Mouse (Mus musculus): ENCODE results near the gene 2700097O09Rik. TPM values are rescaled to one million over a fixed set of nuclear protein-coding genes. Genes with fewer than 3 reads are reported as not detected.
A peak's percentile ranks its signal among the peaks of the same experiment; 100 is the strongest.

The 2700097O09Rik gene
- polyA plus RNA-seq, 1 experiment, result 0.09 TPM

DNA sequence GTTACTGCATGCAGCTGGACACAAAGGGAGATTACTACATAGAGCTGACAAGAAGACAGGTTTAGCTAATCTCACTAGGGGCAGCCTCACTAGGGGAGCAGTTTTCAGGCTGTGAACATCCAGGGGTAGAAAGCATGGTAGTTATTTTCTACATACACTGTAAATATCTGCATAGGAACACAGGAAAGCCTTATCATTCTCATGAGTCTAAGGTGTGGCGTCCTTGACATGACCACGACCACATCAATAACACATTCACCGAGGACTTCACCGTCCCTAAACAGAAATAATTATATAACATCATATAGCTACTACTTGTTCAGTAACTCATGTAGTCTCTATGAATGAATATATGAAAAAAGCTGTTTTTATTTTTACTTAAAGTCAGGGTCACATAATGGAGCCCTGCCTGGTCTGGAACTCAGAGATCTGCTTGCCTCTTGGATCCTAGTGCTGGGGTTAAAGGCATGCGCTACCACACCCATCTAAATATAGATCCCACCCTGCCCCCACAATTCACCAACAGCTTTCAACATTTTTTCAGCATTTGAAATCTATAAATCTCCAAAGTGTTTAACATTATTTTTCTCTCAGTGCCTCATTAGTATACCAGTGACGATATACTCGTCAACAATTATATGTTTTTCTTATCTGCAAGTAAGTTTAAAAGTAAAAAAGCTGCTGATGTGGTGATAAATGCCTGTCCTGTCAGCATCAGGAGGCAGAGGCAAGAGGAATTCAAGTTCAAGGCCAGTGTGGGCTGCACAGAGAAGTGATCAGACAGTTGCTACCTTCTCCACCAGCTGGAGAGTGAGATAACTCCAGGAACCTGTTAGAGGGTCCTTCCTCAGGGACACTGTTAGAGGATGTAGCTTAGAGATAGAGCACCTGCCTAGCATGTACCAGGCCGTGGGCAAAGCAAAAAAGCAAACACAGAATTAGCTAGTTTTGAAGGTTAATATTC, 28.4 kb downstream of the 2700097O09Rik start:
- peaks cover 76% of the 10 kb centered on the region for H3K4me1 ChIP-seq (ENCODE audit: control insufficient read depth)
- H3K27me3 ChIP-seq (ENCODE audit: control insufficient read depth), result no peaks in the 10 kb centered on the region
- H3K9me3 ChIP-seq (ENCODE audit: control insufficient read depth, low read length), result peaks cover 3% of the 10 kb centered on the region
- H3K36me3 ChIP-seq (ENCODE audit: control insufficient read depth), result peaks cover 55% of the 10 kb centered on the region
- H3K4me3 ChIP-seq (replicated peaks), result peak overlapping the region; percentile 48
- TF ChIP-seq GATA1 (IDR thresholded peaks at IDR 0.05; ENCODE audit: low read length) (peak; percentile 79), TAL1 (IDR thresholded peaks at IDR 0.05; ENCODE audit: low read length) (peak; percentile 89)

DNA sequence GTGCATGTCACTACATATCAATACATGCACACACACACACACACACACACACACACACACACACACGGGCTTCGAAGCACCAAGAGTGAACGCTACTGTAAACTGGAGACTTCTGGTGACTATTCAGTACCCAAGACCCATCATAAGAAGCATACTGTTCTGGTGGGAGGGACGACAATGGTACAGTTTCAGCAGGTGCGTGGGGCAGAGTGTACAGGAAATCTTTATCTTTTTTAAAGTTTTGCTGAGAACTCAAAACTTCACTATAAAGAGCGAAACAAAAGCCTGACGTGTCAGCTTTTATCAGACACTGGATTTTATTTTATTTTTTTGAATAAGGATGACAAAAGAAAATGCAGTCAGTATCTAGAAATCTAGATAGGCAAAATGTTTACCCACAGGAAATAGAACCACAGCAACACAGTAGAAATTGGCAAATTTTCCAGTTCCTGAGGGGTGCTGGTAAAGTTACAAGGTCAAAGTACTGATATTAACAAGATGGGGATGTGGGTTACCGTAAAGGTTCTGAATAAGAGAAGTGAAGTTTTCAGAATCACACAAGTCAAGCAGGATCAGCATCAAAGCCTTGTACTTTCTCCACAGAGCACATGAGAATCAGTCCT, 30.1 kb downstream of the 2700097O09Rik start:
- no peak for TF ChIP-seq GATA1 (IDR thresholded peaks at IDR 0.05; ENCODE audit: low read length)
- no peak for TF ChIP-seq TAL1 (IDR thresholded peaks at IDR 0.05; ENCODE audit: low read length)
- H3K4me1 ChIP-seq (ENCODE audit: control insufficient read depth), result peaks cover 63% of the 10 kb centered on the region
- peaks cover 58% of the 10 kb centered on the region for H3K36me3 ChIP-seq (ENCODE audit: control insufficient read depth)

DNA sequence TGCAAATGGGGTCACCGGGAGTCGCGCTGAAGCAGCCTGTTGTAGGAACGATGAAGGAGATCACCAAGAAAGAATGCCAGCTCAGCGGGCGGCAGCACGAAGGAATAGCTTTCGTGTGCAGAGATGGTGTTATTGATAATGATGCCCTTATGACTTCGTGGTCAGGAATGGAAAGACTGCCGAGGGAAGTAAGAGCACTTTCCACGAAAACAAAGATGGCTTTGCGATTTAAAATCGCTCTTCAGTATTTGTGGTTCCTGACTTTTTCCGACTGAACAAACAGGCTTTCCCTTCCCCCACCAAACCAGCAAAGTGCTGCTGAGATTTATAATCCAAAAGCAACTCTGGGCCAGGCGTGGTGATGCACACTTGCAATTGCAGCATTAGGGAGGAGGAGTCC, 38.9 kb downstream of the 2700097O09Rik start:
- H3K27me3 ChIP-seq (ENCODE audit: control insufficient read depth), result no peaks in the 10 kb centered on the region
- peaks cover 1% of the 10 kb centered on the region for H3K9me3 ChIP-seq (ENCODE audit: control insufficient read depth, low read length)
- peaks cover 25% of the 10 kb centered on the region for H3K36me3 ChIP-seq (ENCODE audit: control insufficient read depth)
- TF ChIP-seq GATA1 (IDR thresholded peaks at IDR 0.05; ENCODE audit: low read length), result no peak
- no peak for TF ChIP-seq TAL1 (IDR thresholded peaks at IDR 0.05; ENCODE audit: low read length)
- H3K4me3 ChIP-seq (replicated peaks), result no peak overlapping the region
- H3K4me1 ChIP-seq (ENCODE audit: control insufficient read depth), result peaks cover 3% of the 10 kb centered on the region

More for the DNA sequence above, 30.1 kb downstream of the 2700097O09Rik start:
- Histone ChIP-seq H3K4me3 (replicated peaks) (no peak overlapping the region), H3K27me3 (ENCODE audit: control insufficient read depth) (no peaks in the 10 kb centered on the region), H3K9me3 (ENCODE audit: control insufficient read depth, low read length) (peaks cover 8% of the 10 kb centered on the region)

GRCm38 (mm10) chr12:55027088-55027487, 52.8 kb downstream of the 2700097O09Rik start:
- Histone ChIP-seq H3K4me3 (replicated peaks) (no peak overlapping the region), H3K36me3 (ENCODE audit: control insufficient read depth) (no peaks in the 10 kb centered on the region), H3K9me3 (ENCODE audit: control insufficient read depth, low read length) (no peaks in the 10 kb centered on the region), H3K27me3 (ENCODE audit: control insufficient read depth) (no peaks in the 10 kb centered on the region; the same call in 1 of the 2 replicates), H3K4me1 (ENCODE audit: control insufficient read depth) (peaks cover 12% of the 10 kb centered on the region)
- TF ChIP-seq TAL1 (IDR thresholded peaks at IDR 0.05; ENCODE audit: low read length) (no peak), GATA1 (IDR thresholded peaks at IDR 0.05; ENCODE audit: low read length) (no peak)

DNA sequence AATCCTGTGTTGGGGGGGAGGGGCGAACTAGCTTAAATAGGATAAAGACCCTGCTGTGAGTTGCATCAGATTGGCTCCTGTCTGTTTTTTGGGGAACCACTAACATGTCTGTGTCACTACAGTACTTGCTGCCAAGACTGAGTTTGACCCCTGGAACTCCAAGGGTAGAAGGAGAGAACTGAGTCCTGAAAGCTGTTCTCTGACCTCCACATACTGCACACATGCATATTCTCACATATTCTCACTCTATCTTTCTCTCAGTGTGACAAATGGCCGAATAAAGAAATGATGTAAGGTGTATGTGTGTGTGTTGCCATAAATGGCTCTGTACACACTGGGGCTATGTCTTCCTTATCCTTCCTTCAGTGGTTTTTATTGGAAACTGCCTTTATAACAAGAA, 56.6 kb downstream of the 2700097O09Rik start:
- Histone ChIP-seq H3K4me1 (ENCODE audit: control insufficient read depth) (no peaks in the 10 kb centered on the region), H3K27me3 (ENCODE audit: control insufficient read depth) (no peaks in the 10 kb centered on the region), H3K36me3 (ENCODE audit: control insufficient read depth) (no peaks in the 10 kb centered on the region), H3K9me3 (ENCODE audit: control insufficient read depth, low read length) (no peaks in the 10 kb centered on the region), H3K4me3 (replicated peaks) (no peak overlapping the region)
- TF ChIP-seq TAL1 (IDR thresholded peaks at IDR 0.05; ENCODE audit: low read length), result no peak
- no peak for TF ChIP-seq GATA1 (IDR thresholded peaks at IDR 0.05; ENCODE audit: low read length)

DNA sequence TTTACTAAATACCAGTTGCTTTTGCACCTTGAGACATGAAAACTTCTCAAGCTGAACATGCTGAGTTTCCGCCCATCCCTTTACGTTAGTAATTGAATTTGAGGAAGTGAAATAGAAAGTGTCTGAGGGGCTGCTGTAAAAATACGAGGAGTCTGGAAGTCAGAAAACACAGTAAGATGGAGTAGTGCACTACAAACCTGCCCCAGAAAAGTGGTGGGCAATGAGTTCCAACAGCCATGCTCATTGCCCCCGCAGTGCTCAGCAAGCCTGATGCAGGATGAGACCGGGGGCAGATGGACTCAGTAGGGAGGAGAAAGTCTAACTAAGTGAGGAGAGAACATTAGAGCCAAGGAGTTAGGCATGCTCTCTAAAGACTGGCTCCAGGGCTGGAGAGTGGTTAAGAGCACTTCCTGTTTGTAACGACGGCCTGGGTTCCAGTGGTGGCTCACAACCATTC, 60.5 kb downstream of the 2700097O09Rik start:
- Histone ChIP-seq H3K36me3 (ENCODE audit: control insufficient read depth) (no peaks in the 10 kb centered on the region), H3K4me3 (replicated peaks) (no peak overlapping the region), H3K27me3 (ENCODE audit: control insufficient read depth) (no peaks in the 10 kb centered on the region), H3K9me3 (ENCODE audit: control insufficient read depth, low read length) (no peaks in the 10 kb centered on the region), H3K4me1 (ENCODE audit: control insufficient read depth) (peaks cover 2% of the 10 kb centered on the region)
- TF ChIP-seq GATA1 (IDR thresholded peaks at IDR 0.05; ENCODE audit: low read length) (no peak), TAL1 (IDR thresholded peaks at IDR 0.05; ENCODE audit: low read length) (no peak)

DNA sequence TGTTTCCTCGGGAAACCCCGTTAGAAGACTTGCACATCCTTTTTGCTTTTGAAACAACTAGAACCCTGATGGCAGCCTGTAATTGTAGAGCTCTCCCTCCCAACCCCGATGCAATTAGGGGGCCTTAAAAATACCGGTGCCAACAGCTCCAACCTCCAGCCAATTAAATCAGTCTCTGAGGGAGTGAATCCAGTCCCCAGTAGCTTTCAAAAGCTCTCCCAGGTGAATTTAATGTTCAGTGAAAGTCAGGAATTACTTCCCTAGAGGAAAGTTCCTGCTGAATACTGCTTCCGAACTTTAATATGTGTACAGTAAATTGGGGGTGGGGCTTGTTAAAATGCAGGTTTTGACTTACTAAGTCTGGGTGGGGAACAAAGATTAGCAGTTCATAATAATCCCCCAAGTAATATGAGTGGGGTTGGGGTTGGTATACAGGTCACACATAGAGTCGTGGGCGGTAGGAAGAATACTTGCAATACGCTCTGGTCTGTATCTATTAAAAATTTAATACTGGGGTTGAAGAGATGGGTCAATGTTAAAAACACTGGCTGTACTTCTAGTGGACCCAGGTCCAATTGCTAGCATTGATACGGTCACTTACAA, 62.7 kb downstream of the 2700097O09Rik start:
- no peaks in the 10 kb centered on the region for H3K9me3 ChIP-seq (ENCODE audit: control insufficient read depth, low read length)
- peaks cover 2% of the 10 kb centered on the region for H3K4me1 ChIP-seq (ENCODE audit: control insufficient read depth)
- TF ChIP-seq GATA1 (IDR thresholded peaks at IDR 0.05; ENCODE audit: low read length) (no peak), TAL1 (IDR thresholded peaks at IDR 0.05; ENCODE audit: low read length) (no peak)
- H3K4me3 ChIP-seq (replicated peaks), result no peak overlapping the region
- no peaks in the 10 kb centered on the region for H3K27me3 ChIP-seq (ENCODE audit: control insufficient read depth)
- H3K36me3 ChIP-seq (ENCODE audit: control insufficient read depth), result no peaks in the 10 kb centered on the region

DNA sequence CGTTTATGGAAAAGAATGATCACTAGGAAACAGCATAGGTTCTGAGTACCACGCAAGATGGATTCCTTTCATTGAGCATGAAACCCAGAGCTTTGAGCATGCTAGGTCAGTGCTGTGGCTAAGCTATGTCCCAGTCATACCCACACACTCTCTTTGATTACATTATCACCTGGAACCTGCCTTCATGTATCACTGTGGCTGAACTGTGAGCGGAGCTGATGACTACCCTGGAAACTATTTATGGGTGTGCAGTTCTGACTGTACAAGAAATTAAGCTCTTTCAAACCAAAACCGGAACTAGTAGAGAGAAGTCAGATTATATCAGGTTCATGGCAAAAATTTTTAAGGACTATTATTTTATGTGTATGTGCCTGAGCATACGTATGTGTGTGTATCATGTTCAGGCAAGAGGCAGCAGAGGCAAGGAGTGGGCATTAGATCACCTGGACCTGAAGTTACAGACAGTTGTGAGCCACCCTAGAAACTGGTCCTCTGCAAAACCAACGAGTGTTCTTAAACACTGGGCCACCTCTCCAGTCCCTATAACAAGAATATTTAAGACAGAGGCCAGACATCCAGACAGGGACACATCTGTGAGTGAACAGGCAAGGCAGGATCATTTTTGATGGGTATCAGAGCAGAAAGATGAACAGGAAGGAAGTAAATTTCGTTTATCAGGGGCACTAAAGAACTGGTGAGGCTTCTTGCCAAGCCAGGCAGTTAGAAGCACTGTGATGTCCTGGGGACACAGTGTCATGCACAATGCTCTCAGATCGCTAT, 63.4 kb downstream of the 2700097O09Rik start:
- peaks cover 2% of the 10 kb centered on the region for H3K4me1 ChIP-seq (ENCODE audit: control insufficient read depth)
- no peak for TF ChIP-seq TAL1 (IDR thresholded peaks at IDR 0.05; ENCODE audit: low read length)
- TF ChIP-seq GATA1 (IDR thresholded peaks at IDR 0.05; ENCODE audit: low read length), result no peak
- H3K4me3 ChIP-seq (replicated peaks), result no peak overlapping the region
- no peaks in the 10 kb centered on the region for H3K36me3 ChIP-seq (ENCODE audit: control insufficient read depth)
- H3K27me3 ChIP-seq (ENCODE audit: control insufficient read depth), result no peaks in the 10 kb centered on the region
- H3K9me3 ChIP-seq (ENCODE audit: control insufficient read depth, low read length), result no peaks in the 10 kb centered on the region
